Mouse (Mus musculus) neural tube, postnatal 0 days (tissue): ENCODE measurements around the gene Abca8b. TPM values are rescaled to one million over a fixed set of nuclear protein-coding genes. Genes with fewer than 3 reads are reported as not detected.

Source experiments
- polyA plus RNA-seq: library from polyadenylated mRNA; unstranded; fragments of >200 nt; fragmentation: Nextera tagmentation; extraction: Ambion mirVana; gene quantifications from 2 replicates; pipeline ENCODE4 v1.2.1, GENCODE M21; 2015

Abca8b gene
- polyA plus RNA-seq: 1.4 and 1.9 TPM in 2 replicates

GRCm38 (mm10) chr11:109995624-109996023, at the start of gene Abca8b:
Abca8b (minus strand) TSS chr11:109995845.

Other genes starting within 250 kb of the Abca8b start
- gene 1700012B07Rik, start 167.8 kb downstream of the Abca8b start, polyA plus RNA-seq: not detected in 2 replicates
- gene Abca8a, start 100.1 kb upstream of the Abca8b start, polyA plus RNA-seq: 1.3 and 1.7 TPM in 2 replicates
- 2.5 and 3.1 TPM in 2 replicates for gene Abca9, start 172.4 kb upstream of the Abca8b start, polyA plus RNA-seq